Mouse (Mus musculus): ENCODE measurements around the gene Gm1979.
"Not testable (repeated sequence)": the region's sequence is repeated elsewhere in the genome, so short reads cannot be mapped to it uniquely, and the experiment has no call there.

Gene Gm1979

GRCm38 (mm10) chr5:26004698-26005097 lies at the start of gene Gm1979:
TSS of gene Gm1979 (minus strand) at chr5:26004798.
- not testable (repeated sequence) for DNase-seq

DNA sequence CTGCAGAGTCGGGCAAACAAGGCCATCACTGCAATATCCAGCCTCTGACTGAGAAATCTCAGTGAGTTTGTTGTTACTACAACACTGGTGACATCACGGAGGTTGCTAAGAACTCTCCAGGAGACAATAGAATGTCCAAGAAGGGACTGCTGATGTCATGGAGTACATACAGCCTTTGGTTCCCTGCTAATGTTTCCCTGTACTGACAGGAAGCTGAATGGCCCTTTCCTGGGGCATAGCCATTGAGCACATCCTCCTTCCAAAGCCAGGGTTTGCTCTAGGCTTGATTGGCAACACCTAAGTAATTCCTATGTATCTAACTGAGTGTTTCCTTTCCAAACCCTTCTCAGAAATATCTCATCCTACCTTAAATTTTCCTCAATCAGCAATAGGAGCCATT lies 34.9 kb upstream of the Gm1979 start, which contains the start of gene Speer4a:
Gene Speer4a (minus strand): TSS at position 101 of the 400 bp plus-strand sequence.
- DNase-seq = not testable (repeated sequence)

DNA sequence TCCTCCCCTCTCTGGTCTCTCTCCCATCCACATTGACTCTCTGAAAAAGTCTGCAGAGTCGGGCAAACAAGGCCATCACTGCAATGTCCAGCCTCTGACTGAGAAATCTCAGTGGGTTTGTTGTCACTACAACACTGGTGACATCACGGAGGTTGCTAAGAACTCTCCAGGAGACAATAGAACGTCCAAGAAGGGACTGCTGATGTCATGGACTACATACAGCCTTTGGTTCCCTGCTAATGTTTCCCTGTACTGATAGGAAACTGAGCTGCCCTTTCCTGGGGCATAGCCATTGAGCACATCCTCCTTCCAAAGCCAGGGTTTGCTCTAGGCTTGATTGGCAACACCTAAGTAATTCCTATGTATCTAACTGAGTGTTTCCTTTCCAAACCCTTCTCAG lies 18.2 kb upstream of the Gm1979 start, which contains the start of gene Gm5862:
Gene Gm5862 (minus strand): TSS at position 101 of the 400 bp plus-strand sequence.
- not testable (repeated sequence) for DNase-seq

- peak; percentile 1 for DNase-seq
Observed at GRCm38 (mm10) chr5:26007697-26008096, 3.1 kb upstream of the Gm1979 start.

DNA sequence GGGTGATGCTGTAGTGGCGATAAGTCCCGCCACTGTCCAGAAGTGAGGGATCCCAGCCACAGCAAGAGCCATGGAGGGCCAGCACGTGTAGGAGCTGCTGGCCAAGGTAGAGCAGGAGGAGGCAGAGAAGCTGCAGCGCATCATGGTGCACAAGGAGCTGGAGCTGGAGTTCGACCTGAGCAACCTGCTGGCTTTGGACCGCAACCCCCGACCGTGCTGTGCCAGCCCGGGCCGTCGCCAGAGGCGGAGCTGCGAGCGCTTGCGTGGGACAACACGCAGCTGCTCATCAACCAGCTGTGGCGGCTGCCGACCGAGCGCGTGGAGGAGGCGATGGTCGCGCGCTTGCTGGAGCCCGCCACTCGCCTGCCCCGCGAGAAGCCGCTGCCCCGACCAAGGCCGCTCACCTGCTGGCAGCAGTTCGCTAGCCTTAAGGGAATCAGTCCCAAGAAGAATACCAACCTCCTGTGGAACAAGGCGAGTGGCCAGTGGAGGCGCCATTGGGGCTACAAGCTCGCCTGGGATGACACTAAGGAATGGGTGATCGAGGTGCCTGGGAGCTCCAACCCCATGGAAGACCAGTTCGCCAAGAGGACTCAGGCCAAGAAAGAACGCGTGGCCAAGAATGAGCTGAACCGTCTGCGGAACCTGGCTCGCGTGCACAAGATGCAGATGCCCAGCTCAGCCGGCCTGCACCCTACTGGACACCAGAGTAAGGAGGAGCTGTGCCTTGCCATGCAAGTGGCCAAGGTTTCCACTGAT lies 2.5 kb upstream of the Gm1979 start:
- DNase-seq = peak; percentile 32

DNA sequence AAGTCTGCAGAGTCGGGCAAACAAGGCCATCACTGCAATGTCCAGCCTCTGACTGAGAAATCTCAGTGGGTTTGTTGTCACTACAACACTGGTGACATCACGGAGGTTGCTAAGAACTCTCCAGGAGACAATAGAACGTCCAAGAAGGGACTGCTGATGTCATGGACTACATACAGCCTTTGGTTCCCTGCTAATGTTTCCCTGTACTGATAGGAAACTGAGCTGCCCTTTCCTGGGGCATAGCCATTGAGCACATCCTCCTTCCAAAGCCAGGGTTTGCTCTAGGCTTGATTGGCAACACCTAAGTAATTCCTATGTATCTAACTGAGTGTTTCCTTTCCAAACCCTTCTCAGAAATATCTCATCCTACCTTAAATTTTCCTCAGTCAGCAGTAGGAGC lies 16.0 kb downstream of the Gm1979 start, which contains the start of gene Gm21698:
Gene Gm21698 (minus strand): TSS at position 101 of the 400 bp plus-strand sequence.
- DNase-seq = not testable (repeated sequence)

- DNase-seq = not testable (repeated sequence)
Observed at GRCm38 (mm10) chr5:25972563-25972962, 32.0 kb downstream of the Gm1979 start, which contains the start of gene Gm21680. TSS of gene Gm21680 (minus strand) at chr5:25972663.

- DNase-seq = not testable (repeated sequence)
Observed at GRCm38 (mm10) chr5:25957050-25957449, 47.5 kb downstream of the Gm1979 start.

DNA sequence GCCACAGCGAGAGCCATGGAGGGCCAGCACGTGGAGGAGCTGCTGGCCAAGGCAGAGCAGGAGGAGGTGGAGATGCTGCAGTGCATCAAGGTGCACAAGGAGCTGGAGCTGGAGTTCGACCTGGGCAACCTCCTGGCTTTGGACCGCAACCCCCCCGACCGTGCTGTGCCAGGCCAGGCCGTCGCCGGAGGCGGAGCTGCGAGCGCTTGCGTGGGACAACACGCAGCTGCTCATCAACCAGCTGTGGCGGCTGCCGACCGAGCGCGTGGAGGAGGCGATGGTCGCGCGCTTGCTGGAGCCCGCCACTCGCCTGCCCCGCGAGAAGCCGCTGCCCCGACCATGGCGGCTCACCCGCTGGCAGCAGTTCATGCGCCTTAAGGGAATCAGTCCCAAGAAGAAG lies 48.0 kb downstream of the Gm1979 start:
- not testable (repeated sequence) for DNase-seq

- DNase-seq = not testable (repeated sequence)
Observed at GRCm38 (mm10) chr5:25954317-25954716, 50.3 kb downstream of the Gm1979 start, which contains the start of gene Gm21671. TSS of gene Gm21671 (minus strand) at chr5:25954417.
